Mouse (Mus musculus) layer of hippocampus, adult 2 months (tissue): Measurements from ENCODE around the gene Clec3b. TPM values are rescaled to one million over a fixed set of nuclear protein-coding genes. Genes with fewer than 3 reads are reported as not detected.

Experiments used
- DNase-seq, 2 experiments: peaks; one replicate each; pipeline ENCODE4 v3.0.0; 2022; ENCODE audit warnings: low spot score in 2 of 2
- H3K27ac ChIP-seq: fragments of 200-600 bp; 2 replicates; pipeline ENCODE4 v1.8.1; 2022
- H3K4me3 ChIP-seq: fragments of 200-600 bp; 2 replicates; pipeline ENCODE4 v1.8.1; 2022; ENCODE audit warnings: mild to moderate bottlenecking
- CTCF ChIP-seq: fragments of 200-600 bp; conservative IDR thresholded peaks from 2 replicates; pipeline ENCODE4 v1.8.1; 2022; ENCODE audit warnings: antibody characterized with exemption, mild to moderate bottlenecking, moderate library complexity
- total RNA-seq, 2 experiments: library from RNA; stranded (reverse); gene quantifications; 2 replicates each; pipeline ENCODE4 v1.2.3; 2021

Clec3b gene
- total RNA-seq, 2 experiments from 2014 or later: 2.2 to 4.3 TPM

GRCm38 (mm10) chr9:123159330-123159729, 8.6 kb downstream of the Clec3b start:
- no peak overlapping the region for H3K4me3 ChIP-seq
- peak; percentile 60 to 69 for DNase-seq
- TF ChIP-seq CTCF: peak; percentile 90
- no peak overlapping the region for H3K27ac ChIP-seq

- Histone ChIP-seq H3K4me3 (no peak overlapping the region), H3K27ac (no peak overlapping the region)
- DNase-seq: no peak
- TF ChIP-seq CTCF: no peak
These were observed 11.0 kb downstream of the Clec3b start for GRCm38 (mm10) chr9:123161792-123162191.

- Histone ChIP-seq H3K27ac (no peak overlapping the region), H3K4me3 (no peak overlapping the region)
- TF ChIP-seq CTCF: no peak
- DNase-seq: no peak
These were observed 12.4 kb downstream of the Clec3b start for GRCm38 (mm10) chr9:123162985-123163694.

GRCm38 (mm10) chr9:123165781-123166443, 15.2 kb downstream of the Clec3b start:
- DNase-seq: no peak
- Histone ChIP-seq H3K27ac (no peak overlapping the region), H3K4me3 (no peak overlapping the region)
- no peak for TF ChIP-seq CTCF

GRCm38 (mm10) chr9:123173760-123174159, 23.0 kb downstream of the Clec3b start:
- DNase-seq: no peak
- Histone ChIP-seq H3K27ac (no peak overlapping the region), H3K4me3 (no peak overlapping the region)
- no peak for TF ChIP-seq CTCF

- DNase-seq: no peak
- no peak for TF ChIP-seq CTCF
- H3K27ac ChIP-seq: no peak overlapping the region
- H3K4me3 ChIP-seq: no peak overlapping the region
These were observed 23.6 kb downstream of the Clec3b start for GRCm38 (mm10) chr9:123174356-123174755.

GRCm38 (mm10) chr9:123177380-123178048, 26.8 kb downstream of the Clec3b start:
- Histone ChIP-seq H3K4me3 (no peak overlapping the region), H3K27ac (no peak overlapping the region)
- no peak for TF ChIP-seq CTCF
- no peak for DNase-seq

- TF ChIP-seq CTCF: no peak
- no peak overlapping the region for H3K4me3 ChIP-seq
- no peak for DNase-seq
- no peak overlapping the region for H3K27ac ChIP-seq
These were observed 29.3 kb downstream of the Clec3b start for GRCm38 (mm10) chr9:123180003-123180402.

GRCm38 (mm10) chr9:123183226-123183625, 32.5 kb downstream of the Clec3b start:
- DNase-seq: no peak
- H3K4me3 ChIP-seq: no peak overlapping the region
- H3K27ac ChIP-seq: no peak overlapping the region
- no peak for TF ChIP-seq CTCF

- TF ChIP-seq CTCF: no peak
- Histone ChIP-seq H3K4me3 (no peak overlapping the region), H3K27ac (no peak overlapping the region)
- DNase-seq: no peak
These were observed 34.8 kb downstream of the Clec3b start for GRCm38 (mm10) chr9:123185546-123185945.

- DNase-seq: no peak
- TF ChIP-seq CTCF: no peak
- Histone ChIP-seq H3K4me3 (no peak overlapping the region), H3K27ac (no peak overlapping the region)
These were observed 35.4 kb downstream of the Clec3b start for GRCm38 (mm10) chr9:123186151-123186550.

GRCm38 (mm10) chr9:123187589-123187988, 36.8 kb downstream of the Clec3b start:
- Histone ChIP-seq H3K27ac (no peak overlapping the region), H3K4me3 (no peak overlapping the region)
- no peak for TF ChIP-seq CTCF
- DNase-seq: no peak

- no peak overlapping the region for H3K4me3 ChIP-seq
- no peak for TF ChIP-seq CTCF
- DNase-seq: no peak
- no peak overlapping the region for H3K27ac ChIP-seq
These were observed 37.5 kb downstream of the Clec3b start for GRCm38 (mm10) chr9:123188271-123188670.
